Mouse (Mus musculus) lung, postnatal 25 days (tissue): ENCODE measurements around the gene Samd1.
"Not testable (repeated sequence)": the region's sequence is repeated elsewhere in the genome, so short reads cannot be mapped to it uniquely, and the experiment has no call there.

ENCODE experiments used
- DNase-seq: peaks from one replicate; pipeline ENCODE4 v3.0.0; 2022; ENCODE audit warnings: low spot score

Gene Samd1

GRCm38 (mm10) chr8:83983222-83983621 is 14.2 kb upstream of the Samd1 start:
- DNase-seq, result not testable (repeated sequence)

- DNase-seq, result no peak
Measured at GRCm38 (mm10) chr8:83989243-83989642, 8.2 kb upstream of the Samd1 start.

GRCm38 (mm10) chr8:83990170-83990569 is 7.3 kb upstream of the Samd1 start:
- DNase-seq, result no peak

GRCm38 (mm10) chr8:83992488-83992887 is 5.0 kb upstream of the Samd1 start:
- DNase-seq, result no peak

GRCm38 (mm10) chr8:83994030-83994429 is 3.4 kb upstream of the Samd1 start:
- no peak for DNase-seq

- DNase-seq, result no peak
Measured at GRCm38 (mm10) chr8:83995973-83996372, 1.5 kb upstream of the Samd1 start.

- peak; percentile 91 for DNase-seq
Measured at GRCm38 (mm10) chr8:83996567-83997505, 636 bp upstream of the Samd1 start.

- DNase-seq, result peak; percentile 48
Measured at GRCm38 (mm10) chr8:83998231-83999056, 972 bp downstream of the Samd1 start.

GRCm38 (mm10) chr8:83999057-83999705 is 1.7 kb downstream of the Samd1 start:
- DNase-seq, result no peak

GRCm38 (mm10) chr8:83999825-84000224 is 2.4 kb downstream of the Samd1 start:
- DNase-seq, result no peak

- no peak for DNase-seq
Measured at GRCm38 (mm10) chr8:84001281-84002000, 4.0 kb downstream of the Samd1 start, which contains the start of gene 1700067K01Rik. Gene 1700067K01Rik, plus strand, starts transcription at chr8:84001502.

GRCm38 (mm10) chr8:84002957-84003611 is 5.6 kb downstream of the Samd1 start:
- no peak for DNase-seq

- no peak for DNase-seq
Measured at GRCm38 (mm10) chr8:84003612-84004246, 6.3 kb downstream of the Samd1 start.

- peak; percentile 96 for DNase-seq
Measured at GRCm38 (mm10) chr8:84004533-84005201, 7.2 kb downstream of the Samd1 start.

- DNase-seq, result not testable (repeated sequence)
Measured at GRCm38 (mm10) chr8:84005502-84005901, 8.0 kb downstream of the Samd1 start.

- DNase-seq, result no peak
Measured at GRCm38 (mm10) chr8:84008362-84008761, 10.9 kb downstream of the Samd1 start.

GRCm38 (mm10) chr8:84009876-84010275 is 12.4 kb downstream of the Samd1 start:
- peak; percentile 89 for DNase-seq

GRCm38 (mm10) chr8:84010625-84011611 is 13.4 kb downstream of the Samd1 start:
- DNase-seq, result peak; percentile 70
